Mouse (Mus musculus): ENCODE data around the gene Rcor1. TPM values are rescaled to one million over a fixed set of nuclear protein-coding genes. Genes with fewer than 3 reads are reported as not detected.

The Rcor1 gene
- polyA plus RNA-seq, 1 experiment = 34.4 TPM

GRCm38 (mm10) chr12:111161943-111162311 is 122.8 kb downstream of the Rcor1 start:
- H3K4me1 ChIP-seq (ENCODE audit: control insufficient read depth, insufficient read depth, low read length) = peaks cover 2% of the 10 kb centered on the region
- H3K9me3 ChIP-seq (replicated peaks; ENCODE audit: control insufficient read depth, insufficient read depth, low read length, poor library complexity, severe bottlenecking) = no peaks in the 10 kb centered on the region
- H3K4me3 ChIP-seq (ENCODE audit: low read depth, low read length) = peak overlapping the region; percentile 37
- H3K27ac ChIP-seq (ENCODE audit: insufficient read depth, low read length) = no peak overlapping the region
- H3K36me3 ChIP-seq (ENCODE audit: control insufficient read depth, insufficient read depth, low read length, poor library complexity, severe bottlenecking) = no peaks in the 10 kb centered on the region
- TF ChIP-seq EP300 (IDR thresholded peaks at IDR 0.05; ENCODE audit: insufficient read depth, low read depth, low read length) (no peak), CTCF (IDR thresholded peaks at IDR 0.05; ENCODE audit: low read depth, low read length) (no peak), POLR2A (IDR thresholded peaks at IDR 0.05; ENCODE audit: insufficient read depth, low read length) (no peak)
- no peaks in the 10 kb centered on the region for H3K27me3 ChIP-seq (ENCODE audit: control insufficient read depth, insufficient read depth, low read length, poor library complexity, severe bottlenecking)
- H3K9ac ChIP-seq (ENCODE audit: low read depth, poor library complexity, severe bottlenecking) = no peak overlapping the region

- H3K9me3 ChIP-seq (replicated peaks; ENCODE audit: control insufficient read depth, insufficient read depth, low read length, poor library complexity, severe bottlenecking) = no peaks in the 10 kb centered on the region
- H3K27me3 ChIP-seq (ENCODE audit: control insufficient read depth, insufficient read depth, low read length, poor library complexity, severe bottlenecking) = no peaks in the 10 kb centered on the region
- H3K4me1 ChIP-seq (ENCODE audit: control insufficient read depth, insufficient read depth, low read length) = peaks cover 2% of the 10 kb centered on the region
- peak; percentile 9 for TF ChIP-seq POLR2A (IDR thresholded peaks at IDR 0.05; ENCODE audit: insufficient read depth, low read length)
- TF ChIP-seq CTCF (IDR thresholded peaks at IDR 0.05; ENCODE audit: low read depth, low read length) = no peak
- peak overlapping the region; percentile 62 for H3K4me3 ChIP-seq (ENCODE audit: low read depth, low read length)
- H3K27ac ChIP-seq (ENCODE audit: insufficient read depth, low read length) = no peak overlapping the region
- H3K36me3 ChIP-seq (ENCODE audit: control insufficient read depth, insufficient read depth, low read length, poor library complexity, severe bottlenecking) = no peaks in the 10 kb centered on the region
- peak overlapping the region; percentile 50 for H3K9ac ChIP-seq (ENCODE audit: low read depth, poor library complexity, severe bottlenecking)
Observed at GRCm38 (mm10) chr12:111162312-111163061, 123.3 kb downstream of the Rcor1 start.

GRCm38 (mm10) chr12:111164310-111164751 is 125.2 kb downstream of the Rcor1 start:
- no peaks in the 10 kb centered on the region for H3K36me3 ChIP-seq (ENCODE audit: control insufficient read depth, insufficient read depth, low read length, poor library complexity, severe bottlenecking)
- no peaks in the 10 kb centered on the region for H3K9me3 ChIP-seq (replicated peaks; ENCODE audit: control insufficient read depth, insufficient read depth, low read length, poor library complexity, severe bottlenecking)
- no peaks in the 10 kb centered on the region for H3K27me3 ChIP-seq (ENCODE audit: control insufficient read depth, insufficient read depth, low read length, poor library complexity, severe bottlenecking)
- no peak overlapping the region for H3K27ac ChIP-seq (ENCODE audit: insufficient read depth, low read length)
- H3K4me1 ChIP-seq (ENCODE audit: control insufficient read depth, insufficient read depth, low read length) = peaks cover 2% of the 10 kb centered on the region
- H3K4me3 ChIP-seq (ENCODE audit: low read depth, low read length) = peak overlapping the region; percentile 56; the same call in 1 of the 2 replicates
- no peak overlapping the region for H3K9ac ChIP-seq (ENCODE audit: low read depth, poor library complexity, severe bottlenecking)
- TF ChIP-seq POLR2A (IDR thresholded peaks at IDR 0.05; ENCODE audit: insufficient read depth, low read length) = no peak
- TF ChIP-seq CTCF (IDR thresholded peaks at IDR 0.05; ENCODE audit: low read depth, low read length) = no peak
- no peak for TF ChIP-seq EP300 (IDR thresholded peaks at IDR 0.05; ENCODE audit: insufficient read depth, low read depth, low read length)

- peak overlapping the region; percentile 33 for H3K4me3 ChIP-seq (ENCODE audit: low read depth, low read length)
- no peak overlapping the region for H3K27ac ChIP-seq (ENCODE audit: insufficient read depth, low read length)
- peak; percentile 76 for TF ChIP-seq CTCF (IDR thresholded peaks at IDR 0.05; ENCODE audit: low read depth, low read length)
- no peak for TF ChIP-seq EP300 (IDR thresholded peaks at IDR 0.05; ENCODE audit: insufficient read depth, low read depth, low read length)
- H3K9me3 ChIP-seq (replicated peaks; ENCODE audit: control insufficient read depth, insufficient read depth, low read length, poor library complexity, severe bottlenecking) = no peaks in the 10 kb centered on the region
- H3K4me1 ChIP-seq (ENCODE audit: control insufficient read depth, insufficient read depth, low read length) = no peaks in the 10 kb centered on the region
- H3K9ac ChIP-seq (ENCODE audit: low read depth, poor library complexity, severe bottlenecking) = no peak overlapping the region
- H3K36me3 ChIP-seq (ENCODE audit: control insufficient read depth, insufficient read depth, low read length, poor library complexity, severe bottlenecking) = no peaks in the 10 kb centered on the region
- H3K27me3 ChIP-seq (ENCODE audit: control insufficient read depth, insufficient read depth, low read length, poor library complexity, severe bottlenecking) = no peaks in the 10 kb centered on the region
Observed at GRCm38 (mm10) chr12:111165146-111165812, 126.1 kb downstream of the Rcor1 start.

Other genes starting within 250 kb of the Rcor1 start
- gene Mok, start 198.4 kb upstream of the Rcor1 start, polyA plus RNA-seq (2011; ENCODE audit: insufficient read depth, insufficient read length, low read depth, missing spikeins) = 33.4 and 35.8 TPM in 2 replicates
- 11.2 and 12.6 TPM in 2 replicates for gene Zfp839, start 189.1 kb upstream of the Rcor1 start, polyA plus RNA-seq (2011; ENCODE audit: insufficient read depth, insufficient read length, low read depth, missing spikeins)
- gene Cinp, start 150.2 kb upstream of the Rcor1 start, polyA plus RNA-seq (2011; ENCODE audit: insufficient read depth, insufficient read length, low read depth, missing spikeins) = 76.3 and 77.6 TPM in 2 replicates
- gene Tecpr2, start 150.1 kb upstream of the Rcor1 start, polyA plus RNA-seq (2011; ENCODE audit: insufficient read depth, insufficient read length, low read depth, missing spikeins) = 7.1 and 7.3 TPM in 2 replicates
- 4.3 and 4.9 TPM in 2 replicates for gene Ankrd9, start 60.3 kb upstream of the Rcor1 start, polyA plus RNA-seq (2011; ENCODE audit: insufficient read depth, insufficient read length, low read depth, missing spikeins)
- 11.4 and 13.1 TPM in 2 replicates for gene Traf3, start 127.0 kb downstream of the Rcor1 start, polyA plus RNA-seq (2011; ENCODE audit: insufficient read depth, insufficient read length, low read depth, missing spikeins)
- gene 4930595D18Rik, start 145.1 kb downstream of the Rcor1 start, polyA plus RNA-seq (2011; ENCODE audit: insufficient read depth, insufficient read length, low read depth, missing spikeins) = not detected in 2 replicates
- gene Amn, start 231.7 kb downstream of the Rcor1 start, polyA plus RNA-seq (2011; ENCODE audit: insufficient read depth, insufficient read length, low read depth, missing spikeins) = 1.6 and 1.9 TPM in 2 replicates